Mouse (Mus musculus) hindbrain, embryonic 14.5 days (tissue): ENCODE measurements around the gene Dnaja3. TPM values are rescaled to one million over a fixed set of nuclear protein-coding genes. Genes with fewer than 3 reads are reported as not detected.

Experiments used
- ATAC-seq: fragments of 200-750 bp; cut with Nextera tagmentation; 2 replicates; pipeline ENCODE4 v1.8.0; 2017; ENCODE audit warnings: moderate number of reproducible peaks, mild to moderate bottlenecking, moderate TSS enrichment, moderate library complexity; ENCODE audit not compliant: low FRiP score
- DNase-seq: peaks from one replicate; pipeline ENCODE4 v3.0.0-alpha.2; 2015; ENCODE audit warnings: low spot score
- H3K27ac ChIP-seq: fragments of 300-500 bp; sonication (generic); 2 replicates; pipeline ENCODE4 v1.5.1; 2014; ENCODE audit warnings: mild to moderate bottlenecking, moderate library complexity
- H3K27me3 ChIP-seq: fragments of 300-500 bp; sonication (generic); 2 replicates; pipeline ENCODE4 v1.6.1; 2014; ENCODE audit warnings: mild to moderate bottlenecking, low read length, mixed read lengths; ENCODE audit not compliant: control insufficient read depth, insufficient read depth
- H3K36me3 ChIP-seq: fragments of 300-500 bp; sonication (generic); replicated peaks from 2 replicates; pipeline ENCODE4 v1.6.1; 2014; ENCODE audit not compliant: control insufficient read depth, insufficient read depth
- H3K4me1 ChIP-seq: fragments of 300-500 bp; sonication (generic); replicated peaks from 2 replicates; pipeline ENCODE4 v1.6.1; 2014; ENCODE audit warnings: antibody characterized with exemption, low read length, mixed read lengths; ENCODE audit not compliant: control insufficient read depth, insufficient read depth
- H3K4me2 ChIP-seq: fragments of 300-500 bp; sonication (generic); replicated peaks from 2 replicates; pipeline ENCODE4 v1.6.1; 2014; ENCODE audit warnings: mild to moderate bottlenecking, moderate library complexity
- H3K4me3 ChIP-seq: fragments of 300-500 bp; sonication (generic); replicated peaks from 2 replicates; pipeline ENCODE4 v1.5.1; 2014; ENCODE audit warnings: mild to moderate bottlenecking, low read length
- H3K9ac ChIP-seq: fragments of 300-500 bp; sonication (generic); 2 replicates; pipeline ENCODE4 v1.6.1; 2014
- H3K9me3 ChIP-seq: fragments of 300-500 bp; sonication (generic); 2 replicates; pipeline ENCODE4 v1.6.1; 2016; ENCODE audit warnings: low read length; ENCODE audit not compliant: control insufficient read depth
- WGBS: fragments of 180-500 bp; shearing (Covaris S2); extraction: QIAGEN DNeasy Blood & Tissue Kit; methylation state at CpG from one replicate; pipeline ENCODE4 v1.1.7; 2014; 5-methylcytosine and 5-hydroxymethylcytosine counted together
- polyA plus RNA-seq: library from polyadenylated mRNA; unstranded; fragments of >200 nt; fragmentation: Nextera tagmentation; extraction: Ambion mirVana; gene quantifications from 2 replicates; pipeline ENCODE4 v1.2.1, GENCODE M21; 2014

Dnaja3 gene
- polyA plus RNA-seq, 1 experiment from 2014 or later: 54.6 TPM

- H3K4me2 ChIP-seq: no peak overlapping the region
- H3K4me1 ChIP-seq: no peaks in the 10 kb centered on the region
- H3K9ac ChIP-seq: no peak overlapping the region
- ATAC-seq: no peak
- WGBS: 83% methylated on average over 4 of the region's 4 CpGs
- H3K4me3 ChIP-seq: no peak overlapping the region
- H3K9me3 ChIP-seq: no peaks in the 10 kb centered on the region
- no peak overlapping the region for H3K27ac ChIP-seq
- DNase-seq: no peak
- no peaks in the 10 kb centered on the region for H3K27me3 ChIP-seq
- peaks cover 65% of the 10 kb centered on the region for H3K36me3 ChIP-seq
These were observed 23.0 kb upstream of the Dnaja3 start for GRCm38 (mm10) chr16:4616829-4617228.

- Histone ChIP-seq H3K4me1 (peaks cover 17% of the 10 kb centered on the region), H3K9me3 (no peaks in the 10 kb centered on the region), H3K36me3 (peaks cover 17% of the 10 kb centered on the region; the same call in 1 of the 2 replicates), H3K27ac (peak overlapping the region; percentile 89), H3K4me3 (peak overlapping the region; percentile 77), H3K4me2 (peak overlapping the region; percentile 70), H3K9ac (peak overlapping the region; percentile 89), H3K27me3 (no peaks in the 10 kb centered on the region)
- no peak for DNase-seq
- ATAC-seq: no peak; the same call in 1 of the 2 replicates
- WGBS: 17% methylated on average over 9 of the region's 9 CpGs
These were observed 15.7 kb upstream of the Dnaja3 start for GRCm38 (mm10) chr16:4624074-4624473.

GRCm38 (mm10) chr16:4624481-4625110 is 15.2 kb upstream of the Dnaja3 start, which contains the start of gene Pam16:
Pam16 (minus strand) TSS chr16:4624988.
- Histone ChIP-seq H3K9ac (peak within 1 kb of the TSS; percentile 89), H3K27me3 (no peaks in the 10 kb centered on the region), H3K4me2 (peak within 1 kb of the TSS; percentile 70), H3K4me3 (peak within 1 kb of the TSS; percentile 77), H3K27ac (peak within 1 kb of the TSS; percentile 89), H3K9me3 (no peaks in the 10 kb centered on the region), H3K36me3 (peaks cover 19% of the 10 kb centered on the region; the same call in 1 of the 2 replicates), H3K4me1 (peaks cover 17% of the 10 kb centered on the region)
- under 1% methylated on average over 56 of the region's 56 CpGs for WGBS
- DNase-seq (peak; percentile 93), ATAC-seq (peak; percentile 91)

GRCm38 (mm10) chr16:4627105-4627504 is 12.7 kb upstream of the Dnaja3 start:
- Histone ChIP-seq H3K9ac (no peak overlapping the region), H3K4me1 (peaks cover 17% of the 10 kb centered on the region), H3K27ac (no peak overlapping the region), H3K4me3 (no peak overlapping the region), H3K27me3 (no peaks in the 10 kb centered on the region), H3K36me3 (peaks cover 36% of the 10 kb centered on the region), H3K4me2 (no peak overlapping the region), H3K9me3 (no peaks in the 10 kb centered on the region)
- ATAC-seq (no peak), DNase-seq (no peak)
- WGBS: 89% methylated on average over 6 of the region's 6 CpGs

GRCm38 (mm10) chr16:4628898-4629419 is 10.8 kb upstream of the Dnaja3 start:
- Histone ChIP-seq H3K9ac (no peak overlapping the region), H3K36me3 (peaks cover 41% of the 10 kb centered on the region), H3K4me2 (no peak overlapping the region), H3K27ac (no peak overlapping the region), H3K4me1 (peaks cover 2% of the 10 kb centered on the region), H3K4me3 (no peak overlapping the region), H3K27me3 (no peaks in the 10 kb centered on the region), H3K9me3 (no peaks in the 10 kb centered on the region)
- no peak for ATAC-seq
- no peak for DNase-seq
- 93% methylated on average over 9 of the region's 9 CpGs for WGBS

- 25% methylated on average over 6 of the region's 6 CpGs for WGBS
- ATAC-seq (no peak), DNase-seq (peak; percentile 73)
- Histone ChIP-seq H3K9ac (no peak overlapping the region), H3K4me1 (no peaks in the 10 kb centered on the region), H3K4me3 (no peak overlapping the region), H3K36me3 (peaks cover 49% of the 10 kb centered on the region), H3K27ac (no peak overlapping the region), H3K27me3 (no peaks in the 10 kb centered on the region), H3K9me3 (no peaks in the 10 kb centered on the region), H3K4me2 (no peak overlapping the region)
These were observed 9.8 kb upstream of the Dnaja3 start for GRCm38 (mm10) chr16:4629950-4630349.

GRCm38 (mm10) chr16:4632050-4632449 is 7.7 kb upstream of the Dnaja3 start:
- Histone ChIP-seq H3K9me3 (no peaks in the 10 kb centered on the region), H3K4me2 (no peak overlapping the region), H3K27me3 (no peaks in the 10 kb centered on the region), H3K9ac (no peak overlapping the region), H3K27ac (no peak overlapping the region), H3K4me3 (no peak overlapping the region), H3K36me3 (peaks cover 43% of the 10 kb centered on the region), H3K4me1 (no peaks in the 10 kb centered on the region)
- DNase-seq (no peak), ATAC-seq (no peak)
- whole genome bisulfite sequencing: 55% methylated on average over 7 of the region's 7 CpGs

- Histone ChIP-seq H3K4me3 (no peak overlapping the region), H3K27me3 (no peaks in the 10 kb centered on the region), H3K27ac (no peak overlapping the region), H3K9ac (no peak overlapping the region), H3K9me3 (no peaks in the 10 kb centered on the region), H3K4me2 (no peak overlapping the region), H3K4me1 (no peaks in the 10 kb centered on the region), H3K36me3 (peaks cover 38% of the 10 kb centered on the region)
- DNase-seq (no peak), ATAC-seq (no peak)
- 97% methylated on average over 3 of the region's 3 CpGs for WGBS
These were observed 6.1 kb upstream of the Dnaja3 start for GRCm38 (mm10) chr16:4633661-4634060.

GRCm38 (mm10) chr16:4634681-4635080 is 5.1 kb upstream of the Dnaja3 start:
- H3K9ac ChIP-seq: no peak overlapping the region
- WGBS: 85% methylated on average over 9 of the region's 9 CpGs
- H3K4me1 ChIP-seq: peaks cover 4% of the 10 kb centered on the region
- no peak for ATAC-seq
- H3K36me3 ChIP-seq: peaks cover 33% of the 10 kb centered on the region
- H3K27ac ChIP-seq: no peak overlapping the region
- no peak for DNase-seq
- no peaks in the 10 kb centered on the region for H3K9me3 ChIP-seq
- no peak overlapping the region for H3K4me2 ChIP-seq
- no peaks in the 10 kb centered on the region for H3K27me3 ChIP-seq
- H3K4me3 ChIP-seq: no peak overlapping the region
